Comparison of ENCODE assay signal across 18 mouse cellular contexts in the genomic region with DNA sequence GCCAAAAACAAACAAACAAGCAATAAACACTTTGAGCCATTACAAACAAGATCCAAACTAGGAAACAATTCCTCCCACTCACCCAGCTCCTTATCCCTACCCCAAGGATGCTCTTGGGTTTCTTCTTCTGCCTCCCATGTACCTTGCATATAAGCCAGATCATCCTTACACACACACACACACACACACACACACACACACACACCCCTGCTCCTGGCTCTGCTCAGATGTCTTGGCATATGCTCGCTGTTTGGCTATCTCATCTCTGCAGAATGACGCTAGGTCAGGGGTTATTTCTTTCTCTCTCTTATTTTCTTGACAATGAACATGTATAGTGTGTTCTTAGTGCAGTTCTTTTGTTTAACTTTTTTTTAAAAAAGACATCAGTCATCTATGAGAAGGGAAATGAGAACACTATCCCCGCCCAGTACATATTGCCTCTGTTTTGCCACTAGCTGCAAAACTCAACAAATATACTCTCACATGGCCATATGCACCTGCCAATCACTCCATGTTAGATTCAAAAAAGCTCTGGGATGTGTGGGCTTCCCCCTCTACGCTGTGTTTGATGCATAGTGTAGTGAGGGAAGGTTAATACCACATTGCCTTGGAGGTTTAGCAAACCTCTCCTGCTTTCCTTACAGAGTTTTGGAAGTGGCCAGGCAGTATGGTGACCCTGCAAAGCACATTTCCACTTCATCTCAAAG.
A peak's percentile ranks its signal among the peaks of the same experiment; 100 is the strongest.
DNase-seq lines count a peak whose midpoint lies in the region; ATAC-seq lines count a peak whose summit lies in the region.
"Had no signal": no experiment of that assay in that cellular context is flagged by ENCODE, and none has a peak within 500 bp of the region (broad histone marks: within the 10 kb centered on the region; RNA-seq: fewer than 3 reads in every experiment).

No protein-coding gene starts in this region.

- H3K4me2 ChIP-seq in lung, embryonic 16.5 days (ENCODE audit: low read depth, low read length) = no peak overlapping the region
- no peak overlapping the region for H3K4me2 ChIP-seq in forebrain, embryonic 16.5 days (ENCODE audit: low read length)
- H3K4me2 ChIP-seq: embryonic facial prominence, embryonic 15.5 days; hindbrain, embryonic 13.5 days had no signal

- no peaks in the 10 kb centered on the region for H3K9me3 ChIP-seq in lung, embryonic 16.5 days (ENCODE audit: control insufficient read depth, low read length)
- no peaks in the 10 kb centered on the region for H3K9me3 ChIP-seq in forebrain, embryonic 16.5 days (ENCODE audit: control insufficient read depth, low read length)
- H3K9me3 ChIP-seq: embryonic facial prominence, embryonic 15.5 days; heart, embryonic 10.5 days; hindbrain, embryonic 13.5 days had no signal

- DNase-seq in cerebellum, postnatal 14 days = peak; percentile 49 to 60
- no peak for DNase-seq in cerebellum, adult 9-11 months
- no peak for DNase-seq in lung, postnatal 25 days (ENCODE audit: low spot score)
- DNase-seq in heart, postnatal 36 days = no peak
- DNase-seq: adrenal gland, adult 2 months; adrenal gland, postnatal 25 days; gastrocnemius, postnatal 10 days; heart, postnatal 10 days; kidney, adult 11 months had no signal

- no peak overlapping the region for H3K4me3 ChIP-seq in lung, embryonic 16.5 days (ENCODE audit: low read length)
- no peak overlapping the region for H3K4me3 ChIP-seq in forebrain, embryonic 16.5 days (replicated peaks; ENCODE audit: low read length)
- H3K4me3 ChIP-seq: embryonic facial prominence, embryonic 15.5 days; heart, embryonic 10.5 days; hindbrain, embryonic 13.5 days had no signal

- intact Hi-C loops in heart, postnatal 36 days (cut with DNase I) = loop anchor here (5.0 kb wide), 1 partner anchor 242 kb away; no protein-coding TSS in a partner anchor

- no peak overlapping the region for H3K27ac ChIP-seq in lung, embryonic 16.5 days (ENCODE audit: low read length)
- H3K27ac ChIP-seq in forebrain, embryonic 16.5 days (ENCODE audit: low read length) = no peak overlapping the region
- H3K27ac ChIP-seq: embryonic facial prominence, embryonic 15.5 days; heart, embryonic 10.5 days; hindbrain, embryonic 13.5 days; hindbrain, postnatal 0 days had no signal

- no peak overlapping the region for H3K9ac ChIP-seq in lung, embryonic 16.5 days (ENCODE audit: low read length)
- H3K9ac ChIP-seq in forebrain, embryonic 16.5 days (replicated peaks; ENCODE audit: low read depth, low read length) = no peak overlapping the region
- H3K9ac ChIP-seq: embryonic facial prominence, embryonic 15.5 days; hindbrain, embryonic 13.5 days had no signal

- peaks cover 19% of the 10 kb centered on the region for H3K4me1 ChIP-seq in lung, embryonic 16.5 days (replicated peaks; ENCODE audit: control insufficient read depth, insufficient read depth, low read length)
- peaks cover 24% of the 10 kb centered on the region for H3K4me1 ChIP-seq in forebrain, embryonic 16.5 days (replicated peaks; ENCODE audit: control insufficient read depth, insufficient read depth, low read length)

- no peaks in the 10 kb centered on the region for H3K27me3 ChIP-seq in lung, embryonic 16.5 days (ENCODE audit: control insufficient read depth, insufficient read depth, low read depth, low read length)
- H3K27me3 ChIP-seq in forebrain, embryonic 16.5 days (replicated peaks; ENCODE audit: control insufficient read depth, insufficient read depth, low read length) = 0 out of 2 replicates have a peak, but pooled peaks cover 2% of the 10 kb centered on the region
- H3K27me3 ChIP-seq: embryonic facial prominence, embryonic 15.5 days had no signal

- 0 out of 2 replicates have a peak, but pooled peaks have one; percentile 5 for ATAC-seq in lung, embryonic 16.5 days (ENCODE audit: low read depth)
- peak; percentile 73 for ATAC-seq in forebrain, embryonic 16.5 days
- no peak for ATAC-seq in erythroblast, adult 5-6 weeks (replicated peaks; ENCODE audit: low FRiP score, poor library complexity, severe bottlenecking)
- ATAC-seq: activated CD4-positive, CD25-positive, alpha-beta regulatory T cell, adult 4 months; hindbrain, postnatal 0 days; Patski had no signal

- 66% methylated on average over 4 of the region's 4 CpGs for WGBS in lung, embryonic 16.5 days
- WGBS in forebrain, embryonic 16.5 days = 43% methylated on average over 4 of the region's 4 CpGs

- H3K36me3 ChIP-seq in lung, embryonic 16.5 days (ENCODE audit: control insufficient read depth, insufficient read depth, low read length) = no peaks in the 10 kb centered on the region
- no peaks in the 10 kb centered on the region for H3K36me3 ChIP-seq in forebrain, embryonic 16.5 days (ENCODE audit: control insufficient read depth, insufficient read depth)
- H3K36me3 ChIP-seq: embryonic facial prominence, embryonic 15.5 days; heart, embryonic 10.5 days; hindbrain, embryonic 13.5 days had no signal

Comparison
In these comparisons a context has a peak if more than half of its experiments do, and no peak if none do; other contexts are left out.
1. DNase-seq: peak in cerebellum, postnatal 14 days (2 of 2); none in cerebellum, adult 9-11 months (single experiment), lung, postnatal 25 days (single experiment) and heart, postnatal 36 days (0 of 2).